Mouse (Mus musculus) liver, adult 2 months (tissue): ENCODE measurements around the gene Anapc15-ps.

Source experiments
- CTCF ChIP-seq: fragments of 200-500 bp; IDR thresholded peaks from 2 replicates; pipeline ENCODE4 v1.5.1; 2011; ENCODE audit warnings: low read depth, low read length, control low read depth
- POLR2A ChIP-seq: fragments of 200-500 bp; IDR thresholded peaks from 2 replicates; pipeline ENCODE4 v1.6.1; 2011; ENCODE audit warnings: low read length, control low read depth; ENCODE audit not compliant: insufficient read depth; ENCODE audit errors: extremely low read depth

DNA sequence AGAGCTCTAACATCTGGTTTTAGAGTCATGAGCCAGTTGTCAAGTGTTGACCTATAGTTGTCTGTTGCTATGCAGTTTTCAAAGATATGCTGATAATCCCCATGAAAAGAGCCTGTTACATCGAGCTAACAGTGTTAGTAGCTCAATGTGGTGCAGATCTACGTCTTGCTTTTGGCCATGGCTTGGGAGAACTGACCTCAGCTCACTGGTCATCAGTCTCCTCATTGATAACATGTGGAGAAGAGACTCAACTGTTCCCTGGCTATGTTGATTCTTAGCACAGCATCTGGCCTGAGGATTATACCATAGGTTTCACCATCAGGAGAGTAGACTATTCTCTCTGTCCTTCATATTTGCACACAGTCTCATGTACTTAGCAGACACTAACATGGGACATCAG is 6.5 kb downstream of the Anapc15-ps start:
- TF ChIP-seq POLR2A (no peak), CTCF (no peak)
